Mouse (Mus musculus): ENCODE measurements around the gene Tmem248. TPM values are rescaled to one million over a fixed set of nuclear protein-coding genes. Genes with fewer than 3 reads are reported as not detected.
A peak's percentile ranks its signal among the peaks of the same experiment; 100 is the strongest.

Gene Tmem248
- polyA plus RNA-seq, 1 experiment from 2014 or later, result 31.0 TPM

GRCm38 (mm10) chr5:130203948-130204347, 12.9 kb upstream of the Tmem248 start:
- H3K27ac ChIP-seq (replicated peaks in 1 of 2; ENCODE audit: control insufficient read depth in 1 of 2, insufficient read depth in 1 of 2, low read depth in 2 of 2, low read length in 2 of 2), result no peak overlapping the region
- WGBS, result 67% methylated on average over 4 of the region's 4 CpGs
- H3K4me3 ChIP-seq (ENCODE audit: control insufficient read depth in 1 of 2, insufficient read depth in 1 of 2, low read depth in 1 of 2, low read length in 2 of 2), result no peak overlapping the region
- no peaks in the 10 kb centered on the region for H3K27me3 ChIP-seq (ENCODE audit: control insufficient read depth, insufficient read depth, low read length)
- no peak overlapping the region for H3K9ac ChIP-seq (ENCODE audit: low read length)
- no peak overlapping the region for H3K4me2 ChIP-seq (ENCODE audit: low read length)
- 0 out of 4 replicates have a peak, but pooled peaks cover 0 to 8% of the 10 kb centered on the region in 2 experiments for H3K4me1 ChIP-seq (ENCODE audit: control insufficient read depth in 2 of 2, insufficient read depth in 2 of 2, low read length in 2 of 2)
- no peak for ATAC-seq (ENCODE audit: insufficient number of reproducible peaks, insufficient read depth, low FRiP score, low read depth)
- H3K9me3 ChIP-seq (ENCODE audit: control insufficient read depth, low read length), result no peaks in the 10 kb centered on the region
- H3K36me3 ChIP-seq (ENCODE audit: control insufficient read depth, insufficient read depth, low read length), result peaks cover 50% of the 10 kb centered on the region

DNA sequence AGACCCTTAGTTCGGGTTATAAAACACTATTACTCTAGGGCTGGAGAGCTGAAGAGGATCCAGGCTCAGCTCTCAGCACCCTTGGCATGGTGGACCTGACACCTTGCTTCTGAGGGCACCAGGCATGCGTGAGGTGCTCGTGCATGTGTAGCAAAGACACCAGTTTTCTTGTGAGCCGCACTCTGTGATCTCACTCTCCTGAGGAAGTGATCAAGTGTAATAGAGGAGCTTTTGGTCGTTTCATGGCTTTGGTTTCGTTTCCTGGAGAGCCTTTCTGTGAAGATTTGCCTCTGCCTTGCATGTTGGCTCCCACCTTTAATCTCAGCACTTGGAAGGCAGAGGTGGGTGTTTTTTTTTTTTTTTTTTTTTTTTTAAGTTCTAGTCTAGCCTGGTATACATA, 12.3 kb upstream of the Tmem248 start:
- Histone ChIP-seq H3K9ac (ENCODE audit: low read length) (no peak overlapping the region), H3K36me3 (ENCODE audit: control insufficient read depth, insufficient read depth, low read length) (peaks cover 53% of the 10 kb centered on the region), H3K9me3 (ENCODE audit: control insufficient read depth, low read length) (no peaks in the 10 kb centered on the region), H3K4me1 (ENCODE audit: control insufficient read depth in 2 of 2, insufficient read depth in 2 of 2, low read length in 2 of 2) (0 out of 4 replicates have a peak, but pooled peaks cover 0 to 8% of the 10 kb centered on the region in 2 experiments), H3K4me2 (ENCODE audit: low read length) (no peak overlapping the region), H3K4me3 (ENCODE audit: control insufficient read depth in 1 of 2, insufficient read depth in 1 of 2, low read depth in 1 of 2, low read length in 2 of 2) (no peak overlapping the region), H3K27ac (replicated peaks in 1 of 2; ENCODE audit: control insufficient read depth in 1 of 2, insufficient read depth in 1 of 2, low read depth in 2 of 2, low read length in 2 of 2) (no peak overlapping the region), H3K27me3 (ENCODE audit: control insufficient read depth, insufficient read depth, low read length) (no peaks in the 10 kb centered on the region)
- no peak for ATAC-seq (ENCODE audit: insufficient number of reproducible peaks, insufficient read depth, low FRiP score, low read depth)
- WGBS, result 90% methylated on average over 6 of the region's 6 CpGs

- 0 out of 4 replicates have a peak, but pooled peaks cover 0 to 8% of the 10 kb centered on the region in 2 experiments for H3K4me1 ChIP-seq (ENCODE audit: control insufficient read depth in 2 of 2, insufficient read depth in 2 of 2, low read length in 2 of 2)
- 91% methylated on average over 3 of the region's 3 CpGs for WGBS
- H3K27ac ChIP-seq (replicated peaks in 1 of 2; ENCODE audit: control insufficient read depth in 1 of 2, insufficient read depth in 1 of 2, low read depth in 2 of 2, low read length in 2 of 2), result no peak overlapping the region
- H3K9ac ChIP-seq (ENCODE audit: low read length), result no peak overlapping the region
- no peak overlapping the region for H3K4me3 ChIP-seq (ENCODE audit: control insufficient read depth in 1 of 2, insufficient read depth in 1 of 2, low read depth in 1 of 2, low read length in 2 of 2)
- no peak overlapping the region for H3K4me2 ChIP-seq (ENCODE audit: low read length)
- H3K9me3 ChIP-seq (ENCODE audit: control insufficient read depth, low read length), result no peaks in the 10 kb centered on the region
- ATAC-seq (ENCODE audit: insufficient number of reproducible peaks, insufficient read depth, low FRiP score, low read depth), result no peak
- H3K27me3 ChIP-seq (ENCODE audit: control insufficient read depth, insufficient read depth, low read length), result no peaks in the 10 kb centered on the region
- peaks cover 55% of the 10 kb centered on the region for H3K36me3 ChIP-seq (ENCODE audit: control insufficient read depth, insufficient read depth, low read length)
Observed at GRCm38 (mm10) chr5:130205441-130206023, 11.3 kb upstream of the Tmem248 start.

DNA sequence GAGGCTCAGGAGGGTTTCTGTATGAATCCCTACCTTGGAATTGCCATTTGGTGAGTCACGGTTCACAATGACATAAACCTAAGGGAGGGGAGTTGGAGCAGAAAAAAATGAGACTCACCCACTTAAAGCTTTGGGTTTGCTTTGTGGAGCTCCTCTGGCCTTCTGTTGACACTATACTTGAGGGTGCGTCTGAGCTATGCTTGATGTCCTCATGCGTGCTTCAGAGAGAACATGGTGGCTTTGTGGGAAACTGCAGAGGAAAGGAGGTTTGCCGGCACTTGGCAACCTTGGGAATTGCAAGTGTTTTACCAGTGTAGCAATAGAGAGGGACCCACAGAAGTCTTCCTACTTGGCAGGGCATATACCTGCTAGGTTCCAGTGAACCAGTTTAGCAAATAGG, 9.6 kb upstream of the Tmem248 start:
- Histone ChIP-seq H3K36me3 (ENCODE audit: control insufficient read depth, insufficient read depth, low read length) (peaks cover 63% of the 10 kb centered on the region), H3K4me2 (ENCODE audit: low read length) (no peak overlapping the region), H3K27ac (replicated peaks in 1 of 2; ENCODE audit: control insufficient read depth in 1 of 2, insufficient read depth in 1 of 2, low read depth in 2 of 2, low read length in 2 of 2) (no peak overlapping the region), H3K4me3 (ENCODE audit: control insufficient read depth in 1 of 2, insufficient read depth in 1 of 2, low read depth in 1 of 2, low read length in 2 of 2) (no peak overlapping the region), H3K4me1 (ENCODE audit: control insufficient read depth in 2 of 2, insufficient read depth in 2 of 2, low read length in 2 of 2) (0 out of 4 replicates have a peak, but pooled peaks cover 0 to 8% of the 10 kb centered on the region in 2 experiments), H3K27me3 (ENCODE audit: control insufficient read depth, insufficient read depth, low read length) (no peaks in the 10 kb centered on the region), H3K9ac (ENCODE audit: low read length) (no peak overlapping the region), H3K9me3 (ENCODE audit: control insufficient read depth, low read length) (no peaks in the 10 kb centered on the region)
- 89% methylated on average over 4 of the region's 4 CpGs for WGBS
- ATAC-seq (ENCODE audit: insufficient number of reproducible peaks, insufficient read depth, low FRiP score, low read depth), result no peak

DNA sequence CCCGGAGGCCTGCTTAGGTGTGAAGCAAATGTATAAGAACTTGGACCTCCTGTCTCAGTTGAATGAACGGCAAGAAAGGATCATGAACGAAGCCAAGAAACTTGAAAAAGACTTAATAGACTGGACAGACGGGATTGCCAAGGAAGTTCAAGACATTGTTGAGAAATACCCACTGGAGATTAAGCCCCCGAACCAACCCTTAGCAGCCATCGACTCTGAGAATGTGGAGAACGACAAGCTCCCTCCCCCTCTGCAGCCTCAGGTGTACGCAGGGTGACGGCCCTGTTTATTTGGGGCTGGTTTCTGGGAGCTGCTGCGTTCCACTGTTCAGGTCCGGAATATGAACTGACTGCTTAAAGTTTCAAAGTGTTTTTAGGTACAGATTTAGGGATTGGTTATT, 3.9 kb upstream of the Tmem248 start:
- no peaks in the 10 kb centered on the region for H3K27me3 ChIP-seq (ENCODE audit: control insufficient read depth, insufficient read depth, low read length)
- H3K4me1 ChIP-seq (ENCODE audit: control insufficient read depth in 2 of 2, insufficient read depth in 2 of 2, low read length in 2 of 2), result no peaks in the 10 kb centered on the region
- WGBS, result 92% methylated on average over 11 of the region's 11 CpGs
- no peak overlapping the region for H3K4me3 ChIP-seq (ENCODE audit: control insufficient read depth in 1 of 2, insufficient read depth in 1 of 2, low read depth in 1 of 2, low read length in 2 of 2)
- H3K27ac ChIP-seq (replicated peaks in 1 of 2; ENCODE audit: control insufficient read depth in 1 of 2, insufficient read depth in 1 of 2, low read depth in 2 of 2, low read length in 2 of 2), result no peak overlapping the region
- no peak overlapping the region for H3K9ac ChIP-seq (ENCODE audit: low read length)
- no peak overlapping the region for H3K4me2 ChIP-seq (ENCODE audit: low read length)
- no peak for ATAC-seq (ENCODE audit: insufficient number of reproducible peaks, insufficient read depth, low FRiP score, low read depth)
- peaks cover 68% of the 10 kb centered on the region for H3K36me3 ChIP-seq (ENCODE audit: control insufficient read depth, insufficient read depth, low read length)
- H3K9me3 ChIP-seq (ENCODE audit: control insufficient read depth, low read length), result no peaks in the 10 kb centered on the region

- ATAC-seq (ENCODE audit: insufficient number of reproducible peaks, insufficient read depth, low FRiP score, low read depth), result no peak
Observed at GRCm38 (mm10) chr5:130217406-130217805, 525 bp downstream of the Tmem248 start.

DNA sequence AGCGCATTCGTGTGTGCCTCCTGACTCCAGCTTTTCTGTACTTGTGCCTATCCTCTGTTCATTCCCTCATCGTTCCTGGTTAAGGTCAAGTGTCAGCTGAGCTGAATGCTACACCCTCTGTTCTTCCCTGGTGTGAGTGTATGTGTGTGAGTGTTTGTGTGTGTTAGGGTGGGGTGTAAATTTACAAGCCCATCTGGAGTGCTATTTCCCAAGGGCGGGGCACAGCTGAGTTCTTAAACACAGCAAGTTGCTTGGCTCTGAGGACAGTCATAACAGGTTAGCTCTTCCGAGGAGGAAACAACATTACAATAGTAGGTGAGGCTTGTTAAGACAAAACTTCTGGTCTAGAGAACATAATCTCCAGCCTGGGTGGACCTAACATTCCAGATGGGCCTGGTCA, 1.5 kb downstream of the Tmem248 start:
- ATAC-seq (ENCODE audit: insufficient number of reproducible peaks, insufficient read depth, low FRiP score, low read depth), result no peak
- peaks cover 5 to 15% of the 10 kb centered on the region in 2 experiments for H3K4me1 ChIP-seq (ENCODE audit: control insufficient read depth in 2 of 2, insufficient read depth in 2 of 2, low read length in 2 of 2)
- H3K36me3 ChIP-seq (ENCODE audit: control insufficient read depth, insufficient read depth, low read length), result peaks cover 17% of the 10 kb centered on the region
- no peak overlapping the region for H3K9ac ChIP-seq (ENCODE audit: low read length)
- no peaks in the 10 kb centered on the region for H3K9me3 ChIP-seq (ENCODE audit: control insufficient read depth, low read length)
- no peak overlapping the region for H3K4me3 ChIP-seq (ENCODE audit: control insufficient read depth in 1 of 2, insufficient read depth in 1 of 2, low read depth in 1 of 2, low read length in 2 of 2)
- no peaks in the 10 kb centered on the region for H3K27me3 ChIP-seq (ENCODE audit: control insufficient read depth, insufficient read depth, low read length)
- no peak overlapping the region for H3K4me2 ChIP-seq (ENCODE audit: low read length)
- 86% methylated on average over 5 of the region's 5 CpGs for WGBS
- no peak overlapping the region for H3K27ac ChIP-seq (replicated peaks in 1 of 2; ENCODE audit: control insufficient read depth in 1 of 2, insufficient read depth in 1 of 2, low read depth in 2 of 2, low read length in 2 of 2)

More at GRCm38 (mm10) chr5:130217406-130217805, 525 bp downstream of the Tmem248 start:
- 89% methylated on average over 4 of the region's 4 CpGs for WGBS
- Histone ChIP-seq H3K27me3 (ENCODE audit: control insufficient read depth, insufficient read depth, low read length) (no peaks in the 10 kb centered on the region), H3K4me1 (ENCODE audit: control insufficient read depth in 2 of 2, insufficient read depth in 2 of 2, low read length in 2 of 2) (0 out of 4 replicates have a peak, but pooled peaks cover 0 to 9% of the 10 kb centered on the region in 2 experiments), H3K9me3 (ENCODE audit: control insufficient read depth, low read length) (no peaks in the 10 kb centered on the region), H3K4me2 (ENCODE audit: low read length) (no peak overlapping the region), H3K27ac (replicated peaks in 1 of 2; ENCODE audit: control insufficient read depth in 1 of 2, insufficient read depth in 1 of 2, low read depth in 2 of 2, low read length in 2 of 2) (no peak overlapping the region), H3K36me3 (ENCODE audit: control insufficient read depth, insufficient read depth, low read length) (peaks cover 26% of the 10 kb centered on the region), H3K9ac (ENCODE audit: low read length) (no peak overlapping the region), H3K4me3 (ENCODE audit: control insufficient read depth in 1 of 2, insufficient read depth in 1 of 2, low read depth in 1 of 2, low read length in 2 of 2) (no peak overlapping the region)

- Histone ChIP-seq H3K27me3 (ENCODE audit: control insufficient read depth, insufficient read depth, low read length) (no peaks in the 10 kb centered on the region), H3K4me3 (ENCODE audit: control insufficient read depth in 1 of 2, insufficient read depth in 1 of 2, low read depth in 1 of 2, low read length in 2 of 2) (peak overlapping the region in 1 of 2 experiments; percentile 92; a peak in 3 of 4 replicates), H3K4me1 (ENCODE audit: control insufficient read depth in 2 of 2, insufficient read depth in 2 of 2, low read length in 2 of 2) (peaks cover 5 to 25% of the 10 kb centered on the region in 2 experiments), H3K27ac (replicated peaks in 1 of 2; ENCODE audit: control insufficient read depth in 1 of 2, insufficient read depth in 1 of 2, low read depth in 2 of 2, low read length in 2 of 2) (peak overlapping the region in 1 of 2 experiments; percentile 72; a peak in 1 of 4 replicates), H3K9ac (ENCODE audit: low read length) (peak overlapping the region; percentile 98; the same call in 1 of the 2 replicates), H3K9me3 (ENCODE audit: control insufficient read depth, low read length) (no peaks in the 10 kb centered on the region), H3K36me3 (ENCODE audit: control insufficient read depth, insufficient read depth, low read length) (peaks cover 6% of the 10 kb centered on the region; the same call in 1 of the 2 replicates), H3K4me2 (ENCODE audit: low read length) (peak overlapping the region; percentile 78)
- ATAC-seq (ENCODE audit: insufficient number of reproducible peaks, insufficient read depth, low FRiP score, low read depth), result no peak
- WGBS, result 46% methylated on average over 2 of the region's 2 CpGs
Observed at GRCm38 (mm10) chr5:130221316-130221715, 4.4 kb downstream of the Tmem248 start.

All from heart, embryonic 14.5 days (tissue).